Mouse (Mus musculus) splenic B cell, adult 2 months (primary cell): ENCODE results near the gene D130040H23Rik.
"Not testable (repeated sequence)": the region's sequence is repeated elsewhere in the genome, so short reads cannot be mapped to it uniquely, and the experiment has no call there.

Experiments
- DNase-seq: peaks from one replicate; pipeline ENCODE4 v3.0.0-alpha.2; 2011; ENCODE audit warnings: low read depth, low spot score
- H3K27me3 ChIP-seq: 2 replicates; pipeline ENCODE4 v1.6.1; 2012; ENCODE audit warnings: mild to moderate bottlenecking, low read length, moderate library complexity, mixed read lengths; ENCODE audit not compliant: control insufficient read depth, poor library complexity, insufficient read depth, severe bottlenecking
- H3K36me3 ChIP-seq: 2 replicates; pipeline ENCODE4 v1.6.1; 2012; ENCODE audit warnings: mild to moderate bottlenecking, low read length, moderate library complexity, mixed read lengths; ENCODE audit not compliant: control insufficient read depth, poor library complexity, insufficient read depth, severe bottlenecking

D130040H23Rik gene

GRCm38 (mm10) chr8:69270386-69271202 is at the start of gene D130040H23Rik:
TSS of gene D130040H23Rik (plus strand) at chr8:69271080.
- 0 out of 2 replicates have a peak, but pooled peaks cover 3% of the 10 kb centered on the region for H3K36me3 ChIP-seq
- DNase-seq: peak; percentile 93
- no peaks in the 10 kb centered on the region for H3K27me3 ChIP-seq

- H3K36me3 ChIP-seq: no peaks in the 10 kb centered on the region
- DNase-seq: no peak
- H3K27me3 ChIP-seq: no peaks in the 10 kb centered on the region
Observed at GRCm38 (mm10) chr8:69242541-69242940, 28.3 kb upstream of the D130040H23Rik start.

- peak; percentile 12 for DNase-seq
- Histone ChIP-seq H3K36me3 (no peaks in the 10 kb centered on the region), H3K27me3 (no peaks in the 10 kb centered on the region)
Observed at GRCm38 (mm10) chr8:69268525-69268924, 2.4 kb upstream of the D130040H23Rik start.

GRCm38 (mm10) chr8:69271203-69271554 is 299 bp downstream of the D130040H23Rik start:
- no peaks in the 10 kb centered on the region for H3K27me3 ChIP-seq
- H3K36me3 ChIP-seq: 0 out of 2 replicates have a peak, but pooled peaks cover 3% of the 10 kb centered on the region
- no peak for DNase-seq

- H3K36me3 ChIP-seq: 0 out of 2 replicates have a peak, but pooled peaks cover 3% of the 10 kb centered on the region
- no peak for DNase-seq
- no peaks in the 10 kb centered on the region for H3K27me3 ChIP-seq
Observed at GRCm38 (mm10) chr8:69272435-69272834, 1.6 kb downstream of the D130040H23Rik start.

- DNase-seq: no peak
- Histone ChIP-seq H3K27me3 (no peaks in the 10 kb centered on the region), H3K36me3 (no peaks in the 10 kb centered on the region)
Observed at GRCm38 (mm10) chr8:69324771-69325170, 53.9 kb downstream of the D130040H23Rik start.

GRCm38 (mm10) chr8:69328301-69329288 is 57.7 kb downstream of the D130040H23Rik start:
- DNase-seq: peak; percentile 86
- no peaks in the 10 kb centered on the region for H3K36me3 ChIP-seq
- H3K27me3 ChIP-seq: no peaks in the 10 kb centered on the region

- DNase-seq: peak; percentile 4
- not testable (repeated sequence) for H3K27me3 ChIP-seq
Observed at GRCm38 (mm10) chr8:69329289-69329688, 58.4 kb downstream of the D130040H23Rik start.

More at GRCm38 (mm10) chr8:69329289-69329688, 58.4 kb downstream of the D130040H23Rik start:
- not testable (repeated sequence) for H3K36me3 ChIP-seq
